Mouse (Mus musculus) olfactory bulb, adult 2 months (tissue): ENCODE results near the gene Tmem43.

Source experiments
- CTCF ChIP-seq: fragments of 200-500 bp; IDR thresholded peaks from 2 replicates; pipeline ENCODE4 v1.5.1; 2012; ENCODE audit warnings: low read depth, mild to moderate bottlenecking, low read length, moderate library complexity; ENCODE audit not compliant: insufficient read depth
- POLR2A ChIP-seq: fragments of 200-500 bp; IDR thresholded peaks from 2 replicates; pipeline ENCODE4 v1.6.1; 2012; ENCODE audit warnings: mild to moderate bottlenecking, low read depth, low read length, moderate library complexity; ENCODE audit not compliant: insufficient read depth

GRCm38 (mm10) chr6:91472319-91472718, 1.2 kb upstream of the Tmem43 start:
- TF ChIP-seq POLR2A (no peak), CTCF (no peak)
